Mouse (Mus musculus) thymus, adult 2 months (tissue): Measurements from ENCODE around the gene Cep135. TPM values are rescaled to one million over a fixed set of nuclear protein-coding genes. Genes with fewer than 3 reads are reported as not detected.

Source experiments
- DNase-seq: peaks from one replicate; pipeline ENCODE4 v3.0.0; 2021
- H3K27ac ChIP-seq: fragments of 200-500 bp; 2 replicates; pipeline ENCODE4 v1.5.1; 2012; ENCODE audit warnings: low read length, control low read depth; ENCODE audit not compliant: control insufficient read depth, insufficient read depth
- H3K27me3 ChIP-seq: fragments of 200-500 bp; 2 replicates; pipeline ENCODE4 v1.6.1; 2012; ENCODE audit warnings: mild to moderate bottlenecking, low read length, moderate library complexity, mixed read lengths; ENCODE audit not compliant: control insufficient read depth, insufficient read depth
- H3K36me3 ChIP-seq: fragments of 200-500 bp; 2 replicates; pipeline ENCODE4 v1.6.1; 2012; ENCODE audit warnings: mild to moderate bottlenecking, low read length, moderate library complexity; ENCODE audit not compliant: control insufficient read depth, insufficient read depth
- H3K4me1 ChIP-seq: fragments of 200-500 bp; replicated peaks from 2 replicates; pipeline ENCODE4 v1.6.1; 2012; ENCODE audit warnings: low read length; ENCODE audit not compliant: control insufficient read depth, insufficient read depth
- H3K4me3 ChIP-seq: fragments of 200-500 bp; 2 replicates; pipeline ENCODE4 v1.5.1; 2012; ENCODE audit warnings: mild to moderate bottlenecking, low read length, control low read depth, moderate library complexity; ENCODE audit not compliant: control insufficient read depth, insufficient read depth
- CTCF ChIP-seq: fragments of 200-500 bp; IDR thresholded peaks from 2 replicates; pipeline ENCODE4 v1.5.1; 2012; ENCODE audit warnings: mild to moderate bottlenecking, control low read depth, low read length, moderate library complexity, borderline replicate concordance; ENCODE audit not compliant: control insufficient read depth, poor library complexity, insufficient read depth; ENCODE audit errors: extremely low read depth
- POLR2A ChIP-seq: fragments of 200-500 bp; IDR thresholded peaks from 2 replicates; pipeline ENCODE4 v1.6.1; 2012; ENCODE audit warnings: mild to moderate bottlenecking, low read length, control low read depth, moderate library complexity; ENCODE audit not compliant: control insufficient read depth, poor library complexity, insufficient read depth; ENCODE audit errors: extremely low read depth
- WGBS: fragments of 180-500 bp; shearing (Covaris S2); methylation state at CpG from one replicate; pipeline ENCODE4 v1.1.7; 2018; 5-methylcytosine and 5-hydroxymethylcytosine counted together
- polyA plus RNA-seq: library from polyadenylated mRNA; depleted of rRNA; stranded (reverse); fragments of >200 nt; gene quantifications from 2 replicates; pipeline ENCODE4 v1.2.3, GENCODE M21; 2012

Cep135 gene
- polyA plus RNA-seq, 1 experiment, result 2.7 TPM

GRCm38 (mm10) chr5:76666026-76666756, 77.7 kb downstream of the Cep135 start:
- Histone ChIP-seq H3K36me3 (no peaks in the 10 kb centered on the region), H3K4me3 (no peak overlapping the region), H3K4me1 (no peaks in the 10 kb centered on the region), H3K27me3 (no peaks in the 10 kb centered on the region), H3K27ac (no peak overlapping the region)
- TF ChIP-seq CTCF (no peak), POLR2A (no peak)
- WGBS, result 94% methylated on average over 6 of the region's 6 CpGs
- DNase-seq, result no peak

- TF ChIP-seq CTCF, result no peak
- no peak for TF ChIP-seq POLR2A
- Histone ChIP-seq H3K27ac (no peak overlapping the region), H3K4me3 (no peak overlapping the region), H3K36me3 (no peaks in the 10 kb centered on the region), H3K4me1 (no peaks in the 10 kb centered on the region), H3K27me3 (no peaks in the 10 kb centered on the region)
- DNase-seq, result no peak
- 31% methylated on average over 5 of the region's 5 CpGs for WGBS
Measured at GRCm38 (mm10) chr5:76668118-76668517, 79.6 kb downstream of the Cep135 start.

GRCm38 (mm10) chr5:76668547-76668946, 80.0 kb downstream of the Cep135 start:
- Histone ChIP-seq H3K27me3 (no peaks in the 10 kb centered on the region), H3K4me1 (no peaks in the 10 kb centered on the region), H3K36me3 (no peaks in the 10 kb centered on the region), H3K27ac (no peak overlapping the region), H3K4me3 (no peak overlapping the region)
- no peak for DNase-seq
- WGBS, result 95% methylated on average over 5 of the region's 5 CpGs
- TF ChIP-seq CTCF, result no peak
- TF ChIP-seq POLR2A, result no peak

GRCm38 (mm10) chr5:76670183-76670582, 81.7 kb downstream of the Cep135 start:
- TF ChIP-seq POLR2A (no peak), CTCF (no peak)
- Histone ChIP-seq H3K4me3 (no peak overlapping the region), H3K27ac (no peak overlapping the region), H3K27me3 (no peaks in the 10 kb centered on the region), H3K4me1 (no peaks in the 10 kb centered on the region), H3K36me3 (no peaks in the 10 kb centered on the region)
- no peak for DNase-seq
- WGBS, result 96% methylated on average over 10 of the region's 10 CpGs

GRCm38 (mm10) chr5:76674022-76674653, 85.6 kb downstream of the Cep135 start:
- no peaks in the 10 kb centered on the region for H3K36me3 ChIP-seq
- TF ChIP-seq CTCF (no peak), POLR2A (no peak)
- no peaks in the 10 kb centered on the region for H3K4me1 ChIP-seq
- no peak overlapping the region for H3K27ac ChIP-seq
- no peak for DNase-seq
- H3K27me3 ChIP-seq, result no peaks in the 10 kb centered on the region
- H3K4me3 ChIP-seq, result no peak overlapping the region
- 78% methylated on average over 5 of the region's 5 CpGs for WGBS

- TF ChIP-seq POLR2A (no peak), CTCF (no peak)
- no peak for DNase-seq
- Histone ChIP-seq H3K36me3 (no peaks in the 10 kb centered on the region), H3K27ac (no peak overlapping the region), H3K4me1 (no peaks in the 10 kb centered on the region), H3K27me3 (no peaks in the 10 kb centered on the region), H3K4me3 (no peak overlapping the region)
- WGBS, result 16% methylated on average over 4 of the region's 4 CpGs
Measured at GRCm38 (mm10) chr5:76675369-76675768, 86.9 kb downstream of the Cep135 start.
